Mouse (Mus musculus) stomach, embryonic 14.5 days (tissue): ENCODE data around the gene Rab25. TPM values are rescaled to one million over a fixed set of nuclear protein-coding genes. Genes with fewer than 3 reads are reported as not detected.
"Not testable (repeated sequence)": the region's sequence is repeated elsewhere in the genome, so short reads cannot be mapped to it uniquely, and the experiment has no call there.

ENCODE experiments used
- ATAC-seq: fragments of 200-750 bp; cut with Nextera tagmentation; 2 replicates; pipeline ENCODE4 v1.8.0; 2017; ENCODE audit warnings: low read depth, moderate TSS enrichment; ENCODE audit not compliant: insufficient number of reproducible peaks, insufficient read depth, low FRiP score
- H3K27ac ChIP-seq: fragments of 300-500 bp; sonication (generic); 2 replicates; pipeline ENCODE4 v1.5.1; 2014; ENCODE audit warnings: mild to moderate bottlenecking, low read length, moderate library complexity, mixed read lengths
- H3K27me3 ChIP-seq: fragments of 300-500 bp; sonication (generic); 2 replicates; pipeline ENCODE4 v1.6.1; 2014; ENCODE audit warnings: low read length, control low read depth, mixed read lengths; ENCODE audit not compliant: control insufficient read depth, insufficient read depth
- H3K36me3 ChIP-seq: fragments of 300-500 bp; sonication (generic); 2 replicates; pipeline ENCODE4 v1.6.1; 2014; ENCODE audit warnings: mild to moderate bottlenecking, control low read depth, low read length, moderate library complexity, mixed read lengths; ENCODE audit not compliant: control insufficient read depth, insufficient read depth
- H3K4me1 ChIP-seq: fragments of 300-500 bp; sonication (generic); 2 replicates; pipeline ENCODE4 v1.6.1; 2014; ENCODE audit warnings: low read length, control low read depth, mixed read lengths; ENCODE audit not compliant: control insufficient read depth, insufficient read depth
- H3K4me2 ChIP-seq: fragments of 300-500 bp; sonication (generic); replicated peaks from 2 replicates; pipeline ENCODE4 v1.6.1; 2014; ENCODE audit warnings: low read depth, low read length, control low read depth
- H3K4me3 ChIP-seq: fragments of 300-500 bp; sonication (generic); 2 replicates; pipeline ENCODE4 v1.5.1; 2014; ENCODE audit warnings: low read depth, low read length, control low read depth
- H3K9ac ChIP-seq: fragments of 300-500 bp; sonication (generic); replicated peaks from 2 replicates; pipeline ENCODE4 v1.6.1; 2014; ENCODE audit warnings: low read depth, mild to moderate bottlenecking, control low read depth, low read length, moderate library complexity, mixed read lengths
- H3K9me3 ChIP-seq: fragments of 300-500 bp; sonication (generic); 2 replicates; pipeline ENCODE4 v1.6.1; 2016; ENCODE audit warnings: low read depth, low read length, control low read depth; ENCODE audit not compliant: control insufficient read depth
- WGBS: fragments of 180-500 bp; shearing (Covaris S2); extraction: QIAGEN DNeasy Blood & Tissue Kit; methylation state at CpG from one replicate; pipeline ENCODE4 v1.1.7; 2014; 5-methylcytosine and 5-hydroxymethylcytosine counted together
- polyA plus RNA-seq: library from polyadenylated mRNA; unstranded; fragments of >200 nt; fragmentation: Nextera tagmentation; extraction: Ambion mirVana; gene quantifications from 2 replicates; pipeline ENCODE4 v1.2.1, GENCODE M21; 2014

Gene Rab25
- 57.0 and 67.9 TPM in 2 replicates for polyA plus RNA-seq

DNA sequence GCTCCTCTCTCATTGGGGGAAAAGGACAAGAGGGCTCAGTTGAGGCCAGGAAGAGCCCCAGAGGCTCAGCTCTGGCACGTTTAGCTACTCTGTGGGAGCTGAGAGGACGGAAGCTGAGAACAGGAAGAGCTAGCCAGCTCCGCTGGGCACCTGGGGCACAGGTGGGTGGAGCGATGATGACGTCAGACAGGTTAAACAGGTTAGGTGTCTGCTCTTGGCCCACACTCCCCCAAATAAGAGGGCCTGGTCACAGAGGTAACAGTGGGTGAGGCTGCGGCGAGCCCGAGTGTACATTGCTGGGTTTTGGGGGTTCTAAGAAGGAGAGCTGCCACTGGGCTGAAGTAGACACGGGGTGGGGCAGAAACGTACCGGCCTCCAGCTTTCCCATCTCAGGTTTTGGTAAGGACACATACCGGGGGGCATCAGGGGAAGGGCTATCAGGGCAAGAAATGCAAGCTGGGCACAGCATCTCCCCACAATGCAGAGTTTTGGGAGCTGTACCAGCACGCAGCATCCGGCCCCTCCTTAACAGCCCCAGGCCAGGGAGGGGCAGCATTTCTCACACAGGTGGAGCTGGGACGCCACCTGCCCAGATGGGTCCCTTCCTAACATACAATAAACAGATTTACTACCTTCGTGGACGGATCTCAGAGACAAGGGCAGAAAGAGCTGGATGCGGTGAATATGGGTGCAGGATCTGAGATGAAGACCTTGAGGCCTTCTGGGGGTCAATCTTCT, at the start of gene Rab25:
Gene Rab25 (minus strand): TSS at position 121 of the 738 bp plus-strand sequence.
- 35% methylated on average over 18 of the region's 18 CpGs for WGBS
- Histone ChIP-seq H3K4me1 (peaks cover 13% of the 10 kb centered on the region; the same call in 1 of the 2 replicates), H3K4me2 (peak within 1 kb of the TSS; percentile 35), H3K36me3 (no peaks in the 10 kb centered on the region), H3K4me3 (peak within 1 kb of the TSS; percentile 21), H3K27me3 (no peaks in the 10 kb centered on the region), H3K27ac (peak within 1 kb of the TSS; percentile 61), H3K9me3 (no peaks in the 10 kb centered on the region), H3K9ac (peak within 1 kb of the TSS; percentile 18; the same call in 1 of the 2 replicates)
- ATAC-seq, result no peak

- 87% methylated on average over 4 of the region's 4 CpGs for WGBS
- H3K4me2 ChIP-seq, H3K4me3 ChIP-seq, H3K27me3 ChIP-seq, H3K27ac ChIP-seq, ATAC-seq, H3K36me3 ChIP-seq, H3K9ac ChIP-seq, H3K9me3 ChIP-seq, H3K4me1 ChIP-seq: not testable (repeated sequence)
Observed at GRCm38 (mm10) chr3:88596547-88596946, 48.4 kb upstream of the Rab25 start.

DNA sequence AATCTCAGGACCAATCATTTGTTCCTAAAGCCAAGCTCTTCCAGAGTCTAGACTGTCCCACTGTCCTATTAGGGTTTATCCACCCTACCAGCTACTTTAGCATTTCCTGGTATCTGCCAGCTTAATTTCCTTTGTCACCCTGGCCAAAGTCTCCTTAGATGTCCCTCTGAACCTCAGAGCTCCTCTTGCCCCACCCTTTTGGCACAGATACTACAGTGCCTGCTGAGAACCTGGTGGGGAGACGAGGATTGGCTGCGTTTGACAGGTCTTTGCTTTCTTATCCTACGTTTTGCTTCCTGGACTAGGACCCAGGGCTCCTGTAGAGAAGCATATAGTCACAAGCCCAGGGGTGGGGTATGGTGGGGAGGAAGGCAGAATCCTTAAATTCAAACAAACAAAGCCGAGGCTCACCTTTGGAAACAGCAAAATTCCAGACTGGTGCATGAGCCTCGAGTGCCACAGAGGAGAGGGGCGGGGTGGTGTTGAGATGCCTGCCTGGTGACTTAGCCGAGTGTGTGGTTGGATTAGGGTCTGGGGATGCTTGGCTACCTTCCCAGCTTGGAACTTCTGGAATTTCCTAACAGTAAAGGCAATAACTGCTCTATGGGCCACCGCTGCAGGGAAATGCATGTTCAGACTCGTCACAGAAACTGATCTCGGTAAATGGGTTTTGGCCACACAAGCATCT, 45.9 kb upstream of the Rab25 start:
- Histone ChIP-seq H3K36me3 (no peaks in the 10 kb centered on the region), H3K4me2 (no peak overlapping the region), H3K9me3 (no peaks in the 10 kb centered on the region), H3K9ac (no peak overlapping the region), H3K4me3 (no peak overlapping the region), H3K27ac (no peak overlapping the region), H3K4me1 (no peaks in the 10 kb centered on the region; the same call in 1 of the 2 replicates), H3K27me3 (no peaks in the 10 kb centered on the region)
- WGBS, result 39% methylated on average over 10 of the region's 10 CpGs
- no peak for ATAC-seq

GRCm38 (mm10) chr3:88592942-88593576, 45.0 kb upstream of the Rab25 start:
- H3K27ac ChIP-seq, result no peak overlapping the region
- no peaks in the 10 kb centered on the region; the same call in 1 of the 2 replicates for H3K4me1 ChIP-seq
- no peak overlapping the region for H3K4me3 ChIP-seq
- no peaks in the 10 kb centered on the region for H3K9me3 ChIP-seq
- peaks cover 9% of the 10 kb centered on the region for H3K36me3 ChIP-seq
- no peak overlapping the region for H3K4me2 ChIP-seq
- 69% methylated on average over 10 of the region's 10 CpGs for WGBS
- ATAC-seq, result no peak
- H3K27me3 ChIP-seq, result no peaks in the 10 kb centered on the region
- no peak overlapping the region for H3K9ac ChIP-seq

- Histone ChIP-seq H3K9me3 (no peaks in the 10 kb centered on the region), H3K27me3 (no peaks in the 10 kb centered on the region), H3K27ac (no peak overlapping the region), H3K9ac (no peak overlapping the region), H3K4me1 (no peaks in the 10 kb centered on the region; the same call in 1 of the 2 replicates), H3K36me3 (peaks cover 18% of the 10 kb centered on the region), H3K4me2 (no peak overlapping the region), H3K4me3 (no peak overlapping the region)
- no peak for ATAC-seq
- 33% methylated on average over 9 of the region's 9 CpGs for WGBS
Observed at GRCm38 (mm10) chr3:88591950-88592731, 44.0 kb upstream of the Rab25 start.

- Histone ChIP-seq H3K4me1 (no peaks in the 10 kb centered on the region; the same call in 1 of the 2 replicates), H3K9me3 (no peaks in the 10 kb centered on the region), H3K9ac (no peak overlapping the region), H3K4me3 (no peak overlapping the region), H3K27ac (no peak overlapping the region), H3K27me3 (no peaks in the 10 kb centered on the region), H3K4me2 (no peak overlapping the region), H3K36me3 (peaks cover 29% of the 10 kb centered on the region)
- no peak for ATAC-seq
- WGBS, result 40% methylated on average over 3 of the region's 3 CpGs
Observed at GRCm38 (mm10) chr3:88591044-88591443, 42.9 kb upstream of the Rab25 start.

GRCm38 (mm10) chr3:88590246-88590645, 42.1 kb upstream of the Rab25 start:
- Histone ChIP-seq H3K4me1 (no peaks in the 10 kb centered on the region; the same call in 1 of the 2 replicates), H3K4me3 (no peak overlapping the region), H3K9ac (no peak overlapping the region), H3K4me2 (no peak overlapping the region), H3K9me3 (no peaks in the 10 kb centered on the region), H3K27ac (peak overlapping the region; percentile 22; the same call in 1 of the 2 replicates), H3K36me3 (peaks cover 33% of the 10 kb centered on the region), H3K27me3 (no peaks in the 10 kb centered on the region)
- 22% methylated on average over 5 of the region's 5 CpGs for WGBS
- ATAC-seq, result no peak

- Histone ChIP-seq H3K27me3 (no peaks in the 10 kb centered on the region), H3K27ac (no peak overlapping the region), H3K9me3 (no peaks in the 10 kb centered on the region), H3K9ac (no peak overlapping the region), H3K4me2 (no peak overlapping the region), H3K4me1 (no peaks in the 10 kb centered on the region), H3K36me3 (peaks cover 55% of the 10 kb centered on the region), H3K4me3 (no peak overlapping the region)
- ATAC-seq, result no peak
- 95% methylated on average over 5 of the region's 5 CpGs for WGBS
Observed at GRCm38 (mm10) chr3:88586640-88587039, 38.5 kb upstream of the Rab25 start.
